Mouse (Mus musculus): ENCODE data around the gene Thy1. TPM values are rescaled to one million over a fixed set of nuclear protein-coding genes. Genes with fewer than 3 reads are reported as not detected.

Thy1 gene
- total RNA-seq, 1 experiment, result 10.2 TPM

- no peaks in the 10 kb centered on the region for H3K36me3 ChIP-seq (ENCODE audit: control insufficient read depth, insufficient read depth, low read length, poor library complexity, severe bottlenecking)
- no peak overlapping the region for H3K27ac ChIP-seq (ENCODE audit: insufficient read depth, low read depth, low read length, poor library complexity, severe bottlenecking)
- H3K9me3 ChIP-seq (ENCODE audit: control insufficient read depth, insufficient read depth, low read depth, low read length), result no peaks in the 10 kb centered on the region
- in situ Hi-C loops (cut with MboI; ENCODE audit: low sequenced_read_pairs in 2 of 2, unreplicated experiment in 2 of 2), result no loop called here
- peaks cover 0 to 17% of the 10 kb centered on the region in 2 experiments; a peak in 2 of 4 replicates for H3K4me1 ChIP-seq (ENCODE audit: control insufficient read depth in 2 of 2, insufficient read depth in 2 of 2, low read length in 2 of 2, poor library complexity in 1 of 2)
- DNase-seq (ENCODE audit: low read depth, low spot score), result no peak
- TF ChIP-seq MAFK (IDR thresholded peaks at IDR 0.05; ENCODE audit: insufficient read depth, low read depth, low read length) (no peak), ZNF384 (IDR thresholded peaks at IDR 0.05; ENCODE audit: low read depth, low read length) (no peak), ZC3H11A (IDR thresholded peaks at IDR 0.05; ENCODE audit: borderline replicate concordance, low read depth, low read length) (no peak), HCFC1 (IDR thresholded peaks at IDR 0.05; ENCODE audit: borderline replicate concordance, insufficient read depth, low read length) (no peak), CHD2 (IDR thresholded peaks at IDR 0.05; ENCODE audit: low read depth, low read length) (no peak)
- no peak overlapping the region for H3K9ac ChIP-seq (ENCODE audit: insufficient read depth, low read depth, low read length, poor library complexity, severe bottlenecking)
- H3K4me3 ChIP-seq (ENCODE audit: insufficient read depth in 1 of 2, low read depth in 1 of 2, low read length in 2 of 2, poor library complexity in 1 of 2, severe bottlenecking in 1 of 2), result no peak overlapping the region
Observed at GRCm38 (mm10) chr9:44033317-44033716, 9.9 kb upstream of the Thy1 start.

GRCm38 (mm10) chr9:44033957-44034727 lies 9.0 kb upstream of the Thy1 start:
- in situ Hi-C loops (cut with MboI; ENCODE audit: low sequenced_read_pairs in 2 of 2, unreplicated experiment in 2 of 2), result no loop called here
- Histone ChIP-seq H3K36me3 (ENCODE audit: control insufficient read depth, insufficient read depth, low read length, poor library complexity, severe bottlenecking) (no peaks in the 10 kb centered on the region), H3K9ac (ENCODE audit: insufficient read depth, low read depth, low read length, poor library complexity, severe bottlenecking) (no peak overlapping the region), H3K4me1 (ENCODE audit: control insufficient read depth in 2 of 2, insufficient read depth in 2 of 2, low read length in 2 of 2, poor library complexity in 1 of 2) (peaks cover 0 to 17% of the 10 kb centered on the region in 2 experiments; a peak in 2 of 4 replicates), H3K4me3 (ENCODE audit: insufficient read depth in 1 of 2, low read depth in 1 of 2, low read length in 2 of 2, poor library complexity in 1 of 2, severe bottlenecking in 1 of 2) (no peak overlapping the region), H3K9me3 (ENCODE audit: control insufficient read depth, insufficient read depth, low read depth, low read length) (no peaks in the 10 kb centered on the region), H3K27ac (ENCODE audit: insufficient read depth, low read depth, low read length, poor library complexity, severe bottlenecking) (no peak overlapping the region)
- TF ChIP-seq MAFK (IDR thresholded peaks at IDR 0.05; ENCODE audit: insufficient read depth, low read depth, low read length), result no peak
- no peak for TF ChIP-seq ZNF384 (IDR thresholded peaks at IDR 0.05; ENCODE audit: low read depth, low read length)
- TF ChIP-seq CHD2 (IDR thresholded peaks at IDR 0.05; ENCODE audit: low read depth, low read length), result no peak
- TF ChIP-seq HCFC1 (IDR thresholded peaks at IDR 0.05; ENCODE audit: borderline replicate concordance, insufficient read depth, low read length), result no peak
- no peak for TF ChIP-seq ZC3H11A (IDR thresholded peaks at IDR 0.05; ENCODE audit: borderline replicate concordance, low read depth, low read length)
- no peak for DNase-seq (ENCODE audit: low read depth, low spot score)

- Histone ChIP-seq H3K4me1 (ENCODE audit: control insufficient read depth in 2 of 2, insufficient read depth in 2 of 2, low read length in 2 of 2, poor library complexity in 1 of 2) (peaks cover 0 to 15% of the 10 kb centered on the region in 2 experiments; a peak in 2 of 4 replicates), H3K36me3 (ENCODE audit: control insufficient read depth, insufficient read depth, low read length, poor library complexity, severe bottlenecking) (no peaks in the 10 kb centered on the region), H3K9ac (ENCODE audit: insufficient read depth, low read depth, low read length, poor library complexity, severe bottlenecking) (no peak overlapping the region), H3K4me3 (ENCODE audit: insufficient read depth in 1 of 2, low read depth in 1 of 2, low read length in 2 of 2, poor library complexity in 1 of 2, severe bottlenecking in 1 of 2) (no peak overlapping the region), H3K27ac (ENCODE audit: insufficient read depth, low read depth, low read length, poor library complexity, severe bottlenecking) (no peak overlapping the region; the same call in 1 of the 2 replicates), H3K9me3 (ENCODE audit: control insufficient read depth, insufficient read depth, low read depth, low read length) (no peaks in the 10 kb centered on the region)
- no peak for DNase-seq (ENCODE audit: low read depth, low spot score)
- TF ChIP-seq ZC3H11A (IDR thresholded peaks at IDR 0.05; ENCODE audit: borderline replicate concordance, low read depth, low read length) (no peak), HCFC1 (IDR thresholded peaks at IDR 0.05; ENCODE audit: borderline replicate concordance, insufficient read depth, low read length) (no peak), CHD2 (IDR thresholded peaks at IDR 0.05; ENCODE audit: low read depth, low read length) (no peak), MAFK (IDR thresholded peaks at IDR 0.05; ENCODE audit: insufficient read depth, low read depth, low read length) (no peak), ZNF384 (IDR thresholded peaks at IDR 0.05; ENCODE audit: low read depth, low read length) (no peak)
- in situ Hi-C loops (cut with MboI; ENCODE audit: low sequenced_read_pairs in 2 of 2, unreplicated experiment in 2 of 2), result no loop called here
Observed at GRCm38 (mm10) chr9:44037106-44037505, 6.1 kb upstream of the Thy1 start.

GRCm38 (mm10) chr9:44041511-44042395 lies 1.4 kb upstream of the Thy1 start:
- Histone ChIP-seq H3K27ac (ENCODE audit: insufficient read depth, low read depth, low read length, poor library complexity, severe bottlenecking) (no peak overlapping the region), H3K4me3 (ENCODE audit: insufficient read depth in 1 of 2, low read depth in 1 of 2, low read length in 2 of 2, poor library complexity in 1 of 2, severe bottlenecking in 1 of 2) (no peak overlapping the region), H3K9ac (ENCODE audit: insufficient read depth, low read depth, low read length, poor library complexity, severe bottlenecking) (no peak overlapping the region), H3K4me1 (ENCODE audit: control insufficient read depth in 2 of 2, insufficient read depth in 2 of 2, low read length in 2 of 2, poor library complexity in 1 of 2) (peaks cover 0 to 12% of the 10 kb centered on the region in 2 experiments; a peak in 1 of 4 replicates), H3K36me3 (ENCODE audit: control insufficient read depth, insufficient read depth, low read length, poor library complexity, severe bottlenecking) (peaks cover 2% of the 10 kb centered on the region; the same call in 1 of the 2 replicates), H3K9me3 (ENCODE audit: control insufficient read depth, insufficient read depth, low read depth, low read length) (no peaks in the 10 kb centered on the region)
- no peak for DNase-seq (ENCODE audit: low read depth, low spot score)
- no peak for TF ChIP-seq CHD2 (IDR thresholded peaks at IDR 0.05; ENCODE audit: low read depth, low read length)
- no peak for TF ChIP-seq ZC3H11A (IDR thresholded peaks at IDR 0.05; ENCODE audit: borderline replicate concordance, low read depth, low read length)
- no peak for TF ChIP-seq ZNF384 (IDR thresholded peaks at IDR 0.05; ENCODE audit: low read depth, low read length)
- TF ChIP-seq HCFC1 (IDR thresholded peaks at IDR 0.05; ENCODE audit: borderline replicate concordance, insufficient read depth, low read length), result no peak
- TF ChIP-seq MAFK (IDR thresholded peaks at IDR 0.05; ENCODE audit: insufficient read depth, low read depth, low read length), result no peak
- in situ Hi-C loops (cut with MboI; ENCODE audit: low sequenced_read_pairs in 2 of 2, unreplicated experiment in 2 of 2), result no loop called here

All from ES-E14 (cell line).